Mouse (Mus musculus): ENCODE measurements around the gene Retreg1.
A peak's percentile ranks its signal among the peaks of the same experiment; 100 is the strongest.

Retreg1 gene

DNA sequence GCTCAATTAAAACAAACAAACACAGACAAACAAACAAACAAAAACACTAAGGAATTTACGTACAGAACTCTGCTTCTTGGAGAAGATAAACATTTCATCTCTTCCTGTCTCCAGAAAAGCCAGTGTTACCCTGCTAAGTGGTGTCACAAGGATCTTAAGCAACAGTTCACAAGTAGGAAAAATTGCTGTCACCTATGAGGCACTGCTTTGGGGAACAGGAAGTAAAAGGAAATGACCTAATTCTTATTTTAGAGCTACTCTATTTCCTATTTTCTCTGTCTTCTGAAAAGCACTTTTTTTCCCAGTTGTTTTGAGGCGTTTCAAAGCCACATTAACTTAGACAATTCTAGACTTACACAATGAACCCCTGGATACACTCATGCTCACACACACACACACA is 12.6 kb upstream of the Retreg1 start:
- DNase-seq (ENCODE audit: extremely low spot score, low spot score) = no peak

GRCm38 (mm10) chr15:25834282-25834681 is 8.7 kb upstream of the Retreg1 start:
- no peak for DNase-seq (ENCODE audit: extremely low spot score, low spot score)

- no peak for DNase-seq (ENCODE audit: extremely low spot score, low spot score)
These were observed 7.9 kb upstream of the Retreg1 start for GRCm38 (mm10) chr15:25834920-25835674.

DNA sequence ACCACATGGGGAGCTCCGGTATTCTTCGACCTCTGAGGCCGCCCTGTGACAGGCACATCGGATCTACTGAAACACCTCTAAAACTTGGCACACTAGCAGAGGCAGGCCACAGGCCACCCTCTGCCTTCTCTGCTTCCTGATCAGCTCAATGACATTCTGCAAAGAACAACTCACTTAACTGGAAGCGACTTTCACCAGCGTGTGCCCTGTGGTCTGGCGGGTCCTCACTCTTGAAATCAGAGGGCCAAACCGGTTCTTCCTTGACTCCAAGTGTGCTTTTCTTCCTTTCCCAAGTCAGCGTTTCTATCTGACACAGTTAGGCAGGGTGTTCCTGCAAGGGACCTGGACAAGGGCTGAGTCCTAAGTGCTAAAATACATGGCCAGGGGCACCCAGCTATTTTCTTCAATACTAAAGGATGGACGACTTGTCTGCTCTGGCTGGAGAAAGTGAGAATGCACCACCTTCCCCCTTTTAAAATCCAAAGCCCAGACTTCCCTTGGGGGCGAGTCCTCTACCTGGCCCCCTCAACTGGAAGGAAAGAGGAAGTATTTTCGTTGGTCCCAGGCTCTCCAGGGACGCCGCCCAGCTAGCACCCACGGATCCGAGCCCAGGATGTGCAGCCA is 406 bp upstream of the Retreg1 start:
- no peak for DNase-seq (ENCODE audit: extremely low spot score, low spot score)

DNA sequence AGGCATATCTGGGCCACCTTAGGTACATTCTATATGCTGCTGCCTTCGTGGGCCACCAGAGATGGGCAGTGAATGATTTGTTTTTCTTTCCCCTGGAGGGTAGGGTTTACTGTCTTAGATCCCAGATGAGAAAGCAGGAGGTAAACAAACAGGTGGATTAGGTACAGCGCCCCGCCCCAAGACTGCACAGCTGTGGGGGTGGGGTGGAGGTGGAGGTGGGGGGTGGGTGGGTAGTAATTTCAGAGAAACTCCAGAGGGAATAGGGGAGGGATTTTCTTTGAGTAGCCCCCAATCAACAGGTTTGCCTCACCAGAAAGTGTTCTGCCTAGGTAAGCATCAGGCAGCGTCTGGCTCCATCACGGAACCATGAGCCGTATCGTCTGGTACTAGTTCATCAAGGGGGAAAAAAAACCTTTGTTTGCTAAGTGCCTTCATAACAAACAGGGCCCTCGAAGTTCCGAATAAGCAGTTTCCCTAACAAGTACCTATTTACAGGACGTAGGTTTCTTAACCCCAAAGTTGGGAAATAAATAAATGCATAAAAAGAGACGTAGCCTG is 1.1 kb downstream of the Retreg1 start:
- no peak for DNase-seq (ENCODE audit: extremely low spot score, low spot score)

DNA sequence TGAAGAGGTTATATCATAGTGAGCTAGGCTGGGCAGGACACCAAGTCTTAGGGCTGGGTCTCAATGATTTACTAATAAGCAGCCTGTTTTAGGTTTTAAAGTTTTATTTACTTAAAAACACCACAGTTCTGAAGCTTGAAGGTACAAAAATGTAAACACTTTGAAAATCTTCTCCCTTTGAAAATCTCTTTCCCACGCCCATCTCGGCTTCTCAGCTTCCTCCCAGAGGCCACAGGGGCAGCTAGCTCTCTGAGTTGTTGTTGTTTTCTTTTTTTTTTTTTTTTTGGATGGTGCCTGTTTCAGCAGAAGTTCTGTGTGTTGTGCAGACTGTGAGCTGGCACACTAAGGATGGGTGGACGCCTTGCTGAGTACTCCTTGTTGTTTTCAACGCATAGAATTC is 1.8 kb downstream of the Retreg1 start:
- DNase-seq (ENCODE audit: extremely low spot score, low spot score) = no peak

DNA sequence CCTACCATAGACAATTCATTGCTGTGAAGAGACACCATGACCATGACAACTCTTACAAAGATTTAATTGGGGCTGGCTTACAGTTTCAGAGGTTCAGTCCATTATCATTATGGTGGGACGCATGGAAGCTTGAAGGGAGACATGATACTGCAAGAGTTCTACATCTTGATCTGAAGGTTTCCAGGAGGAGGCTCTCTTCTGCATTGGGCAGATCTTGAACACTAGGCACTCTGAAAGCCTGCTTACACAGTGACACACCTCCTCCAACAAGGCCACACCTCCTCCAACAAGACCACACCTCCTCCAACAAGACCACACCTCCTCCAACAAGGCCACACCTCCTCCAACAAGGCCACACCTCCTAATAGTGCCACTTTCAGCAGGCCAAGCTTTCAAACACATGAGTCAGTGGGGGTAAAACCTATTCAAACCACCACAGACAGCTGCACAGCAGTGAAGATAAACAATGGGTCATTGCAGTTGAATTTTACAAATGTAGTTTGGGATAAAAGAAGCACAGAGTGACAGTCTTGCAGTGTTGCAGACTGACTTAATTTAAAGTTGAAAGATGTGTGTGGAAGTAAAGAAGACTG is 4.7 kb downstream of the Retreg1 start:
- no peak for DNase-seq (ENCODE audit: extremely low spot score, low spot score)

DNA sequence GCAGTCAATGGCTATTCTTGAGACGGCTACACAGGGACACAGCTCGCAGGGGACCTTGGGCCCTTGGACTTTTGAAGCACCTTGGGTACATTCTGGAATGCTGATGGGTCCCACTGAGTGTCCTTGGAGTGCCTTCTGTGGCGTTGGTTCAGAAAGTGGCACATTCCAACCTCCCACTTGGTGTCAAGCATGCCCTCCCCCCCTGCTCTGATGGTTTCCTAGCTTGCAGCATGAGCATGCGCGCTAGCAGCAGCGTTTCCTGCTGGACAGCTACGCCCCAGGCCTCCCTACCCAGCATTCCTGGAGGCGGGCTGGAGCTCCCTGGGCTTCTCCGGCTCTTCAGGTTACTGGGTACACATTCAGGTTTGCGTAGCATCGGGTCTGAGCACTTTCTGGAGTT is 7.6 kb downstream of the Retreg1 start:
- no peak for DNase-seq (ENCODE audit: extremely low spot score, low spot score)

GRCm38 (mm10) chr15:25854270-25854904 is 11.4 kb downstream of the Retreg1 start:
- no peak for DNase-seq (ENCODE audit: extremely low spot score, low spot score)

DNA sequence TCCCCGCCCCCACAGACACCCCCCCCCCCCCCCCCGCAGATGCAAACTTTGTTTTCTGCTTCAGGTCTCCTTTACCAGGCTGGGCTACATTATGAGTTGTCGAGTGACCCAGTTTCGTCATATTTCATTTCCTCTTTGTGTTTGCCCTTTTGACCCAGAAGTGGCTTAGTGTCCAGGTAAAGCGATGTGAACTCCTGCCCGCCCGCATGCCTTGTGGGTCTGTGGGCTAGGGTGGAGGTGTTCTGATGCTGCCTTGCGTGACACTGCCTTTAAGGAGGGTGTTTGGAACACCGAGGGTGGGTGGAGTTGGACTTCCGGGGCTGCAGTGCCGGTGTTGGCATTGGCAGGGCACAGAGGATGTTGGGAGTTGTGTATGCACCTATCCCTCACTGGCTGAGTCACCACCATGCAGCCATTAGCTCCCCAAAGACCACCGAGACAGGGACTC is 15.7 kb downstream of the Retreg1 start:
- no peak for DNase-seq (ENCODE audit: extremely low spot score, low spot score)

DNA sequence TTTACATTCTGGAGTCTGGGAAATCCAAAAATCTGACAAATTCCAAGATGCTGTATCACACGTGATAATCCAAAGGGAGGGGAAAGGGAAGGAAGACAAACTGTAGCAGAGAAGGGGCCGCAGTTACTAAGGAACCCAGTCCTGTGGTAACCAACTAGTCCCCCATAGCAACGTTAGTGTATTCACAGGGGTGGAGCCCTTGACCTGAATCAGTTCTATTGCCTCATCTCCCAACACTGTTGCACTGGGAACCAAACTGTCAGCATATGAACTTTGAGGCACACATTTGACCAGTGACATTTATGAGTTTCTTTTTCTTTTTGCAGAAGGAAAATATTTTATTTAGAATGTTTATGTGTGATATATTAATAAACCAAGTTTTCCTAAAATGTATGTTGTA is 16.5 kb downstream of the Retreg1 start:
- DNase-seq (ENCODE audit: extremely low spot score, low spot score) = no peak

GRCm38 (mm10) chr15:25861900-25862299 is 18.9 kb downstream of the Retreg1 start:
- no peak for DNase-seq (ENCODE audit: extremely low spot score, low spot score)

DNA sequence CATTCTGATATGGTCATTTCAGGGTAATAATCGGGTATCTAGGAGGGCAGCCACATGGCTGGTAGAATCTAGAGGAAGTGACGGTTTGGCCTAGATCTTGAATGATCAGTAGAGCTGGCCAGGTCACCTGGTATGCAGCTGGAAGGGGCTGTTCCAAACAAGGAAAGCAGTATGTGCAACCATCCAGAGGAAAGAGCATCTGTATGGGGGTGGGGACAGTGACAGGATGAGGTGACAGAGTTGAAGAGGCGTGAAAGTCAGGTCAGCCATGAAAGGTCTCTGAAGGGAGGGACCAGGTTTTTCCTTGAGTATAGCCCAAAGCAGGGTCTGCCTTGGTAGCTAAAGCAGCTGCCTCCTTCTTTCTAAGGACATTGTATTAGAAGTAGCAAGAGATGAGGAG is 22.6 kb downstream of the Retreg1 start:
- DNase-seq (ENCODE audit: extremely low spot score, low spot score) = no peak

DNA sequence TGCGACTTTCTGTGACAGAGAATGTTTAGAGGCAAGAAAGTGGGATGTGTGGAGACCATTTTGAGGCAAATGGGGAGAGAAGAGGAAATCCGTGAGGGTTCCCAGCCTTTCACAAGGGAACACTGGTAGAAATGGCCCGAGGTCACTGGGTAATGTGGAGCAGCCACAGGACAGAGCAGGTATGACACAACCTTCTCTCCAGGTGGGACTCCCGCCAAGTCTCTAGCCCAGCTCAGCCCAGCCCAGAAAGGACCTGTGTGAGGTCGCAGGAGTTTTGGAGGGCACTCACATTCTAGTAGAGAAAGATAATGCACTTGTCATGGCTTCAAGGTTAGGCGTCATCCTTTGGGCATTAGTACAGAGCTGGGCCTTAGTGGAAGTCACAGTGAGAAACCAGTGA is 23.1 kb downstream of the Retreg1 start:
- no peak for DNase-seq (ENCODE audit: extremely low spot score, low spot score)

GRCm38 (mm10) chr15:25869129-25869528 is 26.1 kb downstream of the Retreg1 start:
- no peak for DNase-seq (ENCODE audit: extremely low spot score, low spot score)

DNA sequence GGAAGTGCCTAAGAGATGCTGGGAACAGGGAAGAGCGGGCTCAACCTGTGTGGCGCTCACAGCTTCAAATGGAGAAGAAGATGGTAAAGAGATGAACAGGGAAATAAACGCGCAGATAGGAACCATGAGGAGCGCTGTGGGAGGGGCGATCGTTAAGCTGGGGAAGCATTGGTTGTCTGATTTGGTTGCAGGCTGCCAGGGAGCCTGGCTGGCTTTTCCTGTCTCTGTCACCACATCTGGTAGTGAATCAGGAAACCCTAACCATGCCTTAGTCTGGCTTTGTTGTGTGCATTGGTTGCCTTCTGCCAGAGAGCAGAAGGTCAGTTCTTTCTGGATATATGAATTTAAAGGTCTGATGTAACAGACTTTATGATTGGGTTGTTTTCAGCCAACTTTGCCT is 28.5 kb downstream of the Retreg1 start:
- no peak for DNase-seq (ENCODE audit: extremely low spot score, low spot score)

GRCm38 (mm10) chr15:25872118-25872517 is 29.1 kb downstream of the Retreg1 start:
- DNase-seq (ENCODE audit: extremely low spot score, low spot score) = no peak

- DNase-seq (ENCODE audit: extremely low spot score, low spot score) = no peak
These were observed 29.7 kb downstream of the Retreg1 start for GRCm38 (mm10) chr15:25872657-25873056.

- no peak for DNase-seq (ENCODE audit: extremely low spot score, low spot score)
These were observed 30.6 kb downstream of the Retreg1 start for GRCm38 (mm10) chr15:25873536-25873935.

DNA sequence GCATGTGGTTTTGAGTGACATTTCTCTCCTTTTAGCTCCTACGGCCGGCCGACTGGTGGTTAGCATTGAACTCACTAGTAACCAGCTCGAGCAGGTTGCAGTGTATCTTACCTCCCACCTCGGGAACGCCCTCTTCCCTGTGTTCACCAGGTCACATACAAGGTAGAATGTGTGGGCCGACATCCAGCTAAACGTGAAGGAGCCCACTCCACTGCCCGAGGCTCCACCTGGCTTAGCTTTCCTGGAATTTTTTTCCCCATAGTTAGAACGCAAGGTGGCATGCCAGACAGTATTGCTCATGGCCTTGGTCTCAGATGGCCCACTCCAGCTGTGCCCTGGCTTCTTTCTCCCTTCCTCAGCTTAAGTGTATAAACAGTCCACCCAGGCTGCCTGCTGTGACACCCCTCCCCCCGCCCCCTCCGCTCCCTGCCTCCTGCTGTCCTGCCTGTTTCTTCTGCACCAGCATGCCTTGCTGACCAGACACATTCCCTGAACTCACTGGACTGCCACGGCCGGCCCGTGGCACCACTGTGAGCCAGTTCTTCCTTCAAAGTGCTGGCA is 33.7 kb downstream of the Retreg1 start:
- DNase-seq (ENCODE audit: extremely low spot score, low spot score) = no peak

- DNase-seq (ENCODE audit: extremely low spot score, low spot score) = peak; percentile 33
These were observed 34.8 kb downstream of the Retreg1 start for GRCm38 (mm10) chr15:25877798-25878197.

DNA sequence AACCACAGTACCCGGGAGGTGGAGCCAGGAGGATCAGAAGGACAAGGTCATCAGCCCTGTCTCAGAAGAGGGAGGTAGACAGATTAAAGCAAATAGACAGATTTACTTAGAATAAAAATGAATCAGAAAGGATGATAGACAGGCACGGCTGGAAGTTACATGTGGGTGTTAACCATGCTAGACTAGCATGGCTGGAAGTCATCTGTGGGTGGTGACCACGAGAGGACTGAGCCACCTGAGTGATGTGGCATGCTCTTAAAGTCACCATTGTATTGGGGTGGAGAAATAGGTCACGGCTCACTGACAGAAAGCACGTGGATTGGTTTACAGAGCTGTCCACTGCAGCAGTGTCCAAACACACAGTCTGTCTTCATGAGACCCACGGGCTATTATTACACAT is 36.2 kb downstream of the Retreg1 start:
- no peak for DNase-seq (ENCODE audit: extremely low spot score, low spot score)
